Mouse (Mus musculus): Measurements from ENCODE around the gene Zscan26.

DNA sequence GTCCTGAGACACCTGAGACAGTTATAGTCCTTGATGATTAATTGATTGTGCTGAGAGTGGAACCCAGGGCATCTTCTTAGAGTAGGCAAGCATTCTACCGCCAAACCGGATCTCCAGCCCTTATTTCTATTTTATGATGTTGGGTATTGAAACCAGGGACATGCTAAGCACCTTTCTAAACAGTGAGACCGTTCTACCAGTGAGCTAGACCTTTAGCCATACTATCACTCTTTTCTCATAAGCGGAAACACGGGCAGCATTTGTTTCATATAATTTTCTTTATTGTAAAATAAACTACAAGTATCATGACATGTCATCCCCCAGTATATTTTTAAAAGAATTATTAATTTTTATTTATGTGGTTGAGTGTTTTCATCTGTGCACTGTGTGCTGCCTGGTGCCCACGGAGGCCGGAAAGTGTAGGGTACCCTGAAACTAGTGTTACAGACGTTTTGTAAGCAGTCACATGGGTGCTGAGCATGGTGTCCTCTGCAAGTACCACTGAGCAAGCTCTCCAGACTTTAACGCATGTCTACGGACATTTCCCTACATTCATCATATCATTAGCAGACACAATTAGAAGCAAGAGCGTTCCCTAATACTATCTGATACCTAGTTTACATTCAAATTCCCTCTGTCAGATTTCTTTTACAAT, 44.6 kb downstream of the Zscan26 start:
- no peak for TF ChIP-seq CTCF (IDR thresholded peaks at IDR 0.05)
- no peak for TF ChIP-seq EP300 (IDR thresholded peaks at IDR 0.05; ENCODE audit: insufficient read depth, low read depth, low read length)
- no peak for TF ChIP-seq POLR2A (IDR thresholded peaks at IDR 0.05; ENCODE audit: insufficient read depth, low read depth, low read length)
